Mouse (Mus musculus): ENCODE results near the gene 1110008L16Rik. TPM values are rescaled to one million over a fixed set of nuclear protein-coding genes. Genes with fewer than 3 reads are reported as not detected.
"Not testable (repeated sequence)": the region's sequence is repeated elsewhere in the genome, so short reads cannot be mapped to it uniquely, and the experiment has no call there.

1110008L16Rik gene
- polyA plus RNA-seq, 1 experiment from 2014 or later: 22.5 TPM

- H3K9me3 ChIP-seq (replicated peaks; ENCODE audit: control insufficient read depth, low read length): no peaks in the 10 kb centered on the region
- 0 out of 2 replicates have a peak, but pooled peaks cover 3% of the 10 kb centered on the region for H3K36me3 ChIP-seq (ENCODE audit: control insufficient read depth, insufficient read depth, low read length)
- no peak overlapping the region for H3K4me3 ChIP-seq (replicated peaks; ENCODE audit: low read length)
- no peaks in the 10 kb centered on the region for H3K4me1 ChIP-seq (ENCODE audit: control insufficient read depth, insufficient read depth, low read length)
- H3K27ac ChIP-seq (ENCODE audit: low read length): no peak overlapping the region
- no peak for ATAC-seq (ENCODE audit: insufficient read depth, low FRiP score)
- no peaks in the 10 kb centered on the region for H3K27me3 ChIP-seq (ENCODE audit: control insufficient read depth, insufficient read depth, low read length)
- no peak overlapping the region for H3K9ac ChIP-seq (ENCODE audit: low read length)
- H3K4me2 ChIP-seq (ENCODE audit: low read depth, low read length): no peak overlapping the region
- 74% methylated on average over 7 of the region's 7 CpGs for WGBS
These were observed 26.3 kb downstream of the 1110008L16Rik start for GRCm38 (mm10) chr12:55325702-55326101.

GRCm38 (mm10) chr12:55328784-55329183 lies 29.4 kb downstream of the 1110008L16Rik start:
- no peaks in the 10 kb centered on the region for H3K27me3 ChIP-seq (ENCODE audit: control insufficient read depth, insufficient read depth, low read length)
- ATAC-seq (ENCODE audit: insufficient read depth, low FRiP score): no peak
- H3K4me2 ChIP-seq (ENCODE audit: low read depth, low read length): no peak overlapping the region
- no peaks in the 10 kb centered on the region for H3K4me1 ChIP-seq (ENCODE audit: control insufficient read depth, insufficient read depth, low read length)
- H3K36me3 ChIP-seq (ENCODE audit: control insufficient read depth, insufficient read depth, low read length): 0 out of 2 replicates have a peak, but pooled peaks cover 3% of the 10 kb centered on the region
- no peaks in the 10 kb centered on the region for H3K9me3 ChIP-seq (replicated peaks; ENCODE audit: control insufficient read depth, low read length)
- WGBS: 79% methylated on average over 4 of the region's 4 CpGs
- no peak overlapping the region for H3K27ac ChIP-seq (ENCODE audit: low read length)
- no peak overlapping the region for H3K4me3 ChIP-seq (replicated peaks; ENCODE audit: low read length)
- no peak overlapping the region for H3K9ac ChIP-seq (ENCODE audit: low read length)

GRCm38 (mm10) chr12:55329351-55329750 lies 30.0 kb downstream of the 1110008L16Rik start:
- no peak overlapping the region for H3K27ac ChIP-seq (ENCODE audit: low read length)
- H3K27me3 ChIP-seq (ENCODE audit: control insufficient read depth, insufficient read depth, low read length): no peaks in the 10 kb centered on the region
- H3K36me3 ChIP-seq (ENCODE audit: control insufficient read depth, insufficient read depth, low read length): 0 out of 2 replicates have a peak, but pooled peaks cover 3% of the 10 kb centered on the region
- no peak overlapping the region for H3K4me3 ChIP-seq (replicated peaks; ENCODE audit: low read length)
- no peaks in the 10 kb centered on the region for H3K4me1 ChIP-seq (ENCODE audit: control insufficient read depth, insufficient read depth, low read length)
- no peak overlapping the region for H3K4me2 ChIP-seq (ENCODE audit: low read depth, low read length)
- no peaks in the 10 kb centered on the region for H3K9me3 ChIP-seq (replicated peaks; ENCODE audit: control insufficient read depth, low read length)
- 91% methylated on average over 7 of the region's 7 CpGs for WGBS
- no peak for ATAC-seq (ENCODE audit: insufficient read depth, low FRiP score)
- H3K9ac ChIP-seq (ENCODE audit: low read length): no peak overlapping the region

GRCm38 (mm10) chr12:55333662-55334061 lies 34.3 kb downstream of the 1110008L16Rik start:
- 82% methylated on average over 7 of the region's 7 CpGs for WGBS
- no peak for ATAC-seq (ENCODE audit: insufficient read depth, low FRiP score)

GRCm38 (mm10) chr12:55338490-55338889 lies 39.1 kb downstream of the 1110008L16Rik start:
- H3K27ac ChIP-seq (ENCODE audit: low read length); H3K27me3 ChIP-seq (ENCODE audit: control insufficient read depth, insufficient read depth, low read length); H3K36me3 ChIP-seq (ENCODE audit: control insufficient read depth, insufficient read depth, low read length); H3K9me3 ChIP-seq (replicated peaks; ENCODE audit: control insufficient read depth, low read length); H3K9ac ChIP-seq (ENCODE audit: low read length); ATAC-seq (ENCODE audit: insufficient read depth, low FRiP score); H3K4me3 ChIP-seq (replicated peaks; ENCODE audit: low read length); H3K4me1 ChIP-seq (ENCODE audit: control insufficient read depth, insufficient read depth, low read length); H3K4me2 ChIP-seq (ENCODE audit: low read depth, low read length): not testable (repeated sequence)
- 86% methylated on average over 1 of the region's 2 CpGs for WGBS

More at GRCm38 (mm10) chr12:55333662-55334061, 34.3 kb downstream of the 1110008L16Rik start:
- H3K4me1 ChIP-seq (ENCODE audit: control insufficient read depth, insufficient read depth, low read length): no peaks in the 10 kb centered on the region
- H3K36me3 ChIP-seq (ENCODE audit: control insufficient read depth, insufficient read depth, low read length): 0 out of 2 replicates have a peak, but pooled peaks cover 3% of the 10 kb centered on the region
- no peak overlapping the region for H3K4me3 ChIP-seq (replicated peaks; ENCODE audit: low read length)
- no peak overlapping the region for H3K27ac ChIP-seq (ENCODE audit: low read length)
- no peak overlapping the region for H3K4me2 ChIP-seq (ENCODE audit: low read depth, low read length)
- no peak overlapping the region for H3K9ac ChIP-seq (ENCODE audit: low read length)
- no peaks in the 10 kb centered on the region for H3K9me3 ChIP-seq (replicated peaks; ENCODE audit: control insufficient read depth, low read length)
- H3K27me3 ChIP-seq (ENCODE audit: control insufficient read depth, insufficient read depth, low read length): no peaks in the 10 kb centered on the region

- H3K27me3 ChIP-seq (ENCODE audit: control insufficient read depth, insufficient read depth, low read length); H3K4me2 ChIP-seq (ENCODE audit: low read depth, low read length); H3K36me3 ChIP-seq (ENCODE audit: control insufficient read depth, insufficient read depth, low read length); H3K9me3 ChIP-seq (replicated peaks; ENCODE audit: control insufficient read depth, low read length); H3K9ac ChIP-seq (ENCODE audit: low read length); H3K4me1 ChIP-seq (ENCODE audit: control insufficient read depth, insufficient read depth, low read length); ATAC-seq (ENCODE audit: insufficient read depth, low FRiP score); H3K4me3 ChIP-seq (replicated peaks; ENCODE audit: low read length); H3K27ac ChIP-seq (ENCODE audit: low read length): not testable (repeated sequence)
- WGBS: 57% methylated on average over 1 of the region's 1 CpGs
These were observed 43.7 kb downstream of the 1110008L16Rik start for GRCm38 (mm10) chr12:55343045-55343444.

GRCm38 (mm10) chr12:55343998-55344397 lies 44.6 kb downstream of the 1110008L16Rik start:
- Histone ChIP-seq H3K4me3 (replicated peaks; ENCODE audit: low read length) (no peak overlapping the region), H3K4me1 (ENCODE audit: control insufficient read depth, insufficient read depth, low read length) (peaks cover 2% of the 10 kb centered on the region; the same call in 1 of the 2 replicates), H3K4me2 (ENCODE audit: low read depth, low read length) (no peak overlapping the region), H3K9me3 (replicated peaks; ENCODE audit: control insufficient read depth, low read length) (no peaks in the 10 kb centered on the region), H3K27ac (ENCODE audit: low read length) (peak overlapping the region; percentile 26; the same call in 1 of the 2 replicates), H3K36me3 (ENCODE audit: control insufficient read depth, insufficient read depth, low read length) (no peaks in the 10 kb centered on the region), H3K27me3 (ENCODE audit: control insufficient read depth, insufficient read depth, low read length) (no peaks in the 10 kb centered on the region), H3K9ac (ENCODE audit: low read length) (0 out of 2 replicates have a peak overlapping the region, but pooled peaks have one; percentile 8)
- 73% methylated on average over 11 of the region's 11 CpGs for WGBS
- no peak for ATAC-seq (ENCODE audit: insufficient read depth, low FRiP score)

- Histone ChIP-seq H3K4me2 (ENCODE audit: low read depth, low read length) (no peak overlapping the region), H3K9ac (ENCODE audit: low read length) (no peak overlapping the region), H3K27me3 (ENCODE audit: control insufficient read depth, insufficient read depth, low read length) (no peaks in the 10 kb centered on the region), H3K4me1 (ENCODE audit: control insufficient read depth, insufficient read depth, low read length) (peaks cover 2% of the 10 kb centered on the region; the same call in 1 of the 2 replicates), H3K27ac (ENCODE audit: low read length) (no peak overlapping the region), H3K4me3 (replicated peaks; ENCODE audit: low read length) (no peak overlapping the region), H3K9me3 (replicated peaks; ENCODE audit: control insufficient read depth, low read length) (no peaks in the 10 kb centered on the region), H3K36me3 (ENCODE audit: control insufficient read depth, insufficient read depth, low read length) (no peaks in the 10 kb centered on the region)
- ATAC-seq (ENCODE audit: insufficient read depth, low FRiP score): no peak
- WGBS: 72% methylated on average over 13 of the region's 13 CpGs
These were observed 45.2 kb downstream of the 1110008L16Rik start for GRCm38 (mm10) chr12:55344583-55344982.

GRCm38 (mm10) chr12:55353423-55353822 lies 54.0 kb downstream of the 1110008L16Rik start:
- ATAC-seq (ENCODE audit: insufficient read depth, low FRiP score): peak; percentile 68; the same call in 1 of the 2 replicates
- Histone ChIP-seq H3K27ac (ENCODE audit: low read length) (peak overlapping the region; percentile 76), H3K9ac (ENCODE audit: low read length) (no peak overlapping the region), H3K4me3 (replicated peaks; ENCODE audit: low read length) (no peak overlapping the region), H3K4me2 (ENCODE audit: low read depth, low read length) (peak overlapping the region; percentile 23; the same call in 1 of the 2 replicates), H3K4me1 (ENCODE audit: control insufficient read depth, insufficient read depth, low read length) (peaks cover 12% of the 10 kb centered on the region; the same call in 1 of the 2 replicates), H3K9me3 (replicated peaks; ENCODE audit: control insufficient read depth, low read length) (no peaks in the 10 kb centered on the region), H3K36me3 (ENCODE audit: control insufficient read depth, insufficient read depth, low read length) (no peaks in the 10 kb centered on the region), H3K27me3 (ENCODE audit: control insufficient read depth, insufficient read depth, low read length) (no peaks in the 10 kb centered on the region)
- WGBS: 35% methylated on average over 6 of the region's 6 CpGs

Data from stomach, embryonic 16.5 days (tissue).